Mouse (Mus musculus) olfactory bulb, adult 2 months (tissue): Measurements from ENCODE around the gene Erich4.

Experiments
- CTCF ChIP-seq: fragments of 200-500 bp; IDR thresholded peaks from 2 replicates; pipeline ENCODE4 v1.5.1; 2012; ENCODE audit warnings: low read depth, mild to moderate bottlenecking, low read length, moderate library complexity; ENCODE audit not compliant: insufficient read depth
- POLR2A ChIP-seq: fragments of 200-500 bp; IDR thresholded peaks from 2 replicates; pipeline ENCODE4 v1.6.1; 2012; ENCODE audit warnings: mild to moderate bottlenecking, low read depth, low read length, moderate library complexity; ENCODE audit not compliant: insufficient read depth

DNA sequence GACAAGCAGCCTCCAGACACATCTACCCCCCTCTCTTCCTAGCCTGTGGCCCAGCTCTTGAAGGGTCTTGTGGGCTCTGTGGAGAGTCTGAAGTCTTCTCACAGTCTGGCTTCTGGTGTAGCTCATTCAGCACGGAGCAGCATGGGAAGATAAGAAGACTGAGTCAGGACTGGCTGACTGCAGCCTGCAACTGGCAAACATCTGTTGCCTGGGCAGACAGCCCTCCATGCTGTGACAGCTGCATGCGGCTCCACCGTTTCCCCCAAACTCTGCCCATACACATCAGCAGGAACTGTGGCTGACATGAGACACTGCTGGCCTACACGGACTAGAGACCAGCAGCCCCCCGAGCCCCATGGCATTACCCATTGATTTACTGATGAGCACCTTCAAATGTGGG lies 9.2 kb upstream of the Erich4 start:
- TF ChIP-seq POLR2A (no peak), CTCF (no peak)
